Mouse (Mus musculus): ENCODE results near the gene Tm9sf4.

- TF ChIP-seq CTCF (IDR thresholded peaks at IDR 0.05; ENCODE audit: borderline replicate concordance, insufficient read depth, low read depth, low read length) (no peak), POLR2A (IDR thresholded peaks at IDR 0.05; ENCODE audit: borderline replicate concordance, insufficient read depth, low read length) (no peak)
Observed at GRCm38 (mm10) chr2:153136211-153136610, 24.9 kb upstream of the Tm9sf4 start.

All from cerebellum, adult 2 months (tissue).